Mouse (Mus musculus) CH12.LX (cell line): ENCODE measurements around the gene Alcam. TPM values are rescaled to one million over a fixed set of nuclear protein-coding genes. Genes with fewer than 3 reads are reported as not detected.

ENCODE experiments used
- DNase-seq: peaks from one replicate; pipeline ENCODE4 v3.0.0-alpha.2; 2013; ENCODE audit errors: extremely low read depth
- H3K27ac ChIP-seq: 2 replicates; pipeline ENCODE4 v1.5.1; 2012; ENCODE audit warnings: low read depth, mild to moderate bottlenecking, control low read depth, moderate library complexity; ENCODE audit not compliant: insufficient read depth
- H3K27me3 ChIP-seq: replicated peaks from 2 replicates; pipeline ENCODE3; 2012; ENCODE audit warnings: inconsistent platforms
- H3K36me3 ChIP-seq, 2 experiments: replicated peaks in 1 of 2; 2 replicates each; pipeline versions ENCODE3 to v1.6.1; 2012; ENCODE audit warnings: inconsistent platforms in 1 of 2, low read length in 1 of 2, mild to moderate bottlenecking in 1 of 2, mixed read lengths in 1 of 2, moderate library complexity in 1 of 2; ENCODE audit not compliant: control insufficient read depth in 1 of 2, insufficient read depth in 1 of 2
- H3K4me1 ChIP-seq, 2 experiments: 2 replicates each; pipeline ENCODE4 v1.6.1; 2012; ENCODE audit warnings: inconsistent platforms in 1 of 2, moderate library complexity in 1 of 2; ENCODE audit not compliant: insufficient read depth in 2 of 2, control insufficient read depth in 1 of 2
- H3K4me2 ChIP-seq: 2 replicates; pipeline ENCODE4 v1.6.1; 2012; ENCODE audit warnings: low read depth, mild to moderate bottlenecking, control low read depth; ENCODE audit not compliant: poor library complexity, insufficient read depth, severe bottlenecking
- H3K4me3 ChIP-seq, 3 experiments: fragments of 150-350 bp in 1 of 3; sonication (generic) in 1 of 3; replicated peaks in 1 of 3; 2 replicates each; pipeline versions ENCODE3 to v1.5.1; 2011 to 2012; ENCODE audit warnings: low read depth in 2 of 3, low read length in 2 of 3, mild to moderate bottlenecking in 2 of 3, moderate library complexity in 2 of 3, control low read depth in 1 of 3, improper control_type of control experiment in 1 of 3, inconsistent platforms in 1 of 3, mixed read lengths in 1 of 3; ENCODE audit not compliant: poor library complexity in 1 of 3
- H3K79me2 ChIP-seq: replicated peaks from 2 replicates; pipeline ENCODE4 v1.6.1; 2012; ENCODE audit warnings: mild to moderate bottlenecking, moderate library complexity; ENCODE audit not compliant: control insufficient read depth, poor library complexity, insufficient read depth, severe bottlenecking; ENCODE audit errors: extremely low read depth
- H3K9ac ChIP-seq: 2 replicates; pipeline ENCODE4 v1.6.1; 2012; ENCODE audit warnings: low read depth, mild to moderate bottlenecking, control low read depth, moderate library complexity; ENCODE audit not compliant: insufficient read depth
- H3K9me3 ChIP-seq: replicated peaks from 2 replicates; pipeline ENCODE3; 2012; ENCODE audit warnings: low read length, inconsistent platforms, mixed read lengths
- BHLHE40 ChIP-seq: IDR thresholded peaks from 2 replicates; pipeline ENCODE4 v1.6.1; 2011; ENCODE audit warnings: mild to moderate bottlenecking, low read depth, low read length, improper control_type of control experiment
- CHD1 ChIP-seq: IDR thresholded peaks from 2 replicates; pipeline ENCODE4 v1.6.1; 2012; ENCODE audit warnings: low read depth, low read length, improper control_type of control experiment, inconsistent platforms
- CHD2 ChIP-seq: IDR thresholded peaks from 2 replicates; pipeline ENCODE4 v1.6.1; 2011; ENCODE audit warnings: low read length, improper control_type of control experiment
- CTCF ChIP-seq, 2 experiments: IDR thresholded peaks in 1 of 2; conservative IDR thresholded peaks in 1 of 2; 2 replicates each; pipeline ENCODE4 v1.5.1; 2011 to 2012; ENCODE audit warnings: low read depth in 2 of 2, low read length in 2 of 2, improper control_type of control experiment in 1 of 2, inconsistent platforms in 1 of 2, mild to moderate bottlenecking in 1 of 2, moderate library complexity in 1 of 2
- E2F4 ChIP-seq: IDR thresholded peaks from 2 replicates; pipeline ENCODE4 v1.6.1; 2011; ENCODE audit warnings: low read depth, low read length, improper control_type of control experiment; ENCODE audit not compliant: insufficient replicate concordance
- ELF1 ChIP-seq: IDR thresholded peaks from 2 replicates; pipeline ENCODE4 v1.6.1; 2014; ENCODE audit warnings: low read depth, mild to moderate bottlenecking, inconsistent platforms, low read length, improper control_type of control experiment
- GABPA ChIP-seq: IDR thresholded peaks from 2 replicates; pipeline ENCODE4 v1.6.1; 2012; ENCODE audit warnings: low read depth, low read length, improper control_type of control experiment, inconsistent platforms; ENCODE audit not compliant: insufficient replicate concordance
- IRF4 ChIP-seq: IDR thresholded peaks from 2 replicates; pipeline ENCODE4 v1.6.1; 2014; ENCODE audit warnings: low read depth, mild to moderate bottlenecking, inconsistent platforms, low read length, improper control_type of control experiment
- JUN ChIP-seq: IDR thresholded peaks from 2 replicates; pipeline ENCODE4 v1.6.1; 2011; ENCODE audit warnings: low read depth, mild to moderate bottlenecking, low read length, improper control_type of control experiment, moderate library complexity; ENCODE audit not compliant: insufficient read depth
- KAT2A ChIP-seq: IDR thresholded peaks from 2 replicates; pipeline ENCODE4 v1.6.1; 2012; ENCODE audit warnings: low read length, improper control_type of control experiment, inconsistent platforms; ENCODE audit not compliant: insufficient replicate concordance
- MAX ChIP-seq: IDR thresholded peaks from 2 replicates; pipeline ENCODE4 v1.6.1; 2011; ENCODE audit warnings: low read length, improper control_type of control experiment
- MXI1 ChIP-seq: IDR thresholded peaks from 2 replicates; pipeline ENCODE4 v1.6.1; 2011; ENCODE audit warnings: mild to moderate bottlenecking, low read depth, low read length, improper control_type of control experiment
- MYC ChIP-seq: IDR thresholded peaks from 2 replicates; pipeline ENCODE4 v1.6.1; 2011; ENCODE audit warnings: low read depth, mild to moderate bottlenecking, improper control_type of control experiment, low read length
- NRF1 ChIP-seq: IDR thresholded peaks from 2 replicates; pipeline ENCODE4 v1.6.1; 2014; ENCODE audit warnings: low read depth, mild to moderate bottlenecking, inconsistent platforms, low read length, improper control_type of control experiment, moderate library complexity
- POLR2AphosphoS2 ChIP-seq: IDR thresholded peaks from 2 replicates; pipeline ENCODE4 v1.6.1; 2011; ENCODE audit warnings: low read depth, low read length, improper control_type of control experiment
- RAD21 ChIP-seq: IDR thresholded peaks from 2 replicates; pipeline ENCODE4 v1.6.1; 2011; ENCODE audit warnings: low read depth, mild to moderate bottlenecking, low read length, improper control_type of control experiment, moderate library complexity
- SIN3A ChIP-seq: IDR thresholded peaks from 2 replicates; pipeline ENCODE4 v1.6.1; 2012; ENCODE audit warnings: low read length, improper control_type of control experiment, inconsistent platforms
- SMC3 ChIP-seq: IDR thresholded peaks from 2 replicates; pipeline ENCODE4 v1.6.1; 2011; ENCODE audit warnings: low read depth, low read length, improper control_type of control experiment
- USF2 ChIP-seq: conservative IDR thresholded peaks from 2 replicates; pipeline ENCODE4 v1.6.1; 2011; ENCODE audit warnings: low read depth, low read length, improper control_type of control experiment
- ZKSCAN1 ChIP-seq: IDR thresholded peaks from 2 replicates; pipeline ENCODE4 v1.6.1; 2012; ENCODE audit warnings: low read depth, inconsistent platforms, low read length, improper control_type of control experiment, borderline replicate concordance
- ZMIZ1 ChIP-seq: IDR thresholded peaks from 2 replicates; pipeline ENCODE4 v1.6.1; 2012; ENCODE audit warnings: low read depth, mild to moderate bottlenecking, inconsistent platforms, low read length, improper control_type of control experiment
- dilution Hi-C: fragments of 300-500 bp; cut with MboI; formaldehyde crosslinking; loops from 2 replicates; pipeline ENCODE4 v1.14.3; 2020; ENCODE audit warnings: low sequenced_read_pairs; ENCODE audit not compliant: extremely low pct_unique_long_range_greater_than_20kb, extremely low pct_ligation_motif_present
- in situ Hi-C: fragments of 300-500 bp; cut with MboI; formaldehyde crosslinking; loops from 3 replicates; pipeline ENCODE4 v1.14.3; 2019; ENCODE audit warnings: low sequenced_read_pairs, low pct_ligation_motif_present, low pct_unique_long_range_greater_than_20kb, mixed read lengths
- polyA plus RNA-seq: library from polyadenylated mRNA; unstranded; fragments of >175 nt; gene quantifications from 2 replicates; pipeline ENCODE4 v1.2.1, GENCODE M21; 2012; ENCODE audit warnings: low read depth; ENCODE audit not compliant: insufficient read length
- total RNA-seq, 2 experiments: library from RNA; depleted of rRNA; stranded (reverse); fragments of 300-350 nt in 1 of 2; fragments of >200 nt in 1 of 2; gene quantifications; 2 replicates each; pipeline ENCODE4 v1.2.3; 2012 to 2014

Alcam gene
- total and polyA plus RNA-seq, 3 experiments: 26.3 to 56.7 (median 54.6) TPM

DNA sequence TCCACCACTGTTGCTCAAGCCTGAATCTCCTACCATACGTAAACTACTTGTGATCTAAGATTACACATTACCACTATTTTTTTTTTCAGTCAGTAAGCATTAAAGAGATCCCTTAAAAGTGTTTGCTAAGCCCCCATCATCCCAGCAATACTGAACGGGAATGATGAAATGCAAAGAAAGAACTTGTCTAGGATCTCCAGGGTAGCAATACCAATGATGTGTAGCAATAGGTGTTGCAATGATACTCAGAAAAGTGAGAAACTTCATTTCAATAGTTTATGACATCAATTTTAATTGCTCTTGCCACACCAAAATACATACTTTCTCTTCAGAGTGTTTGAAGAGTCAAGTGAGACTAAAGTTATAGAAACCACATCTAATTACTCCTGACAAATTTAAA is 81.9 kb downstream of the Alcam start:
- Histone ChIP-seq H3K27ac (no peak overlapping the region), H3K79me2 (peaks cover 2% of the 10 kb centered on the region), H3K27me3 (no peaks in the 10 kb centered on the region), H3K36me3 (no peaks in the 10 kb centered on the region), H3K9me3 (no peaks in the 10 kb centered on the region), H3K4me2 (no peak overlapping the region), H3K4me1 (peaks cover 0 to 5% of the 10 kb centered on the region in 2 experiments; a peak in 2 of 4 replicates), H3K4me3 (no peak overlapping the region), H3K9ac (no peak overlapping the region)
- in situ Hi-C loops (no loop called here), dilution Hi-C loops (no loop called here)
- TF ChIP-seq JUN: no peak
- no peak for TF ChIP-seq E2F4
- TF ChIP-seq NRF1: no peak
- TF ChIP-seq USF2: no peak
- no peak for TF ChIP-seq POLR2AphosphoS2
- TF ChIP-seq CHD2: no peak
- TF ChIP-seq SIN3A: no peak
- TF ChIP-seq IRF4: no peak
- TF ChIP-seq KAT2A: no peak
- TF ChIP-seq MXI1: no peak
- TF ChIP-seq ZKSCAN1: no peak
- TF ChIP-seq ELF1: no peak
- TF ChIP-seq CTCF (conservative IDR thresholded peaks at IDR 0.05 in 1 of 2, IDR thresholded peaks at IDR 0.05 in 1 of 2; ENCODE audit: low read depth in 2 of 2, low read length in 2 of 2): no peak
- no peak for TF ChIP-seq CHD1
- no peak for TF ChIP-seq RAD21
- no peak for TF ChIP-seq SMC3
- TF ChIP-seq MAX: no peak
- DNase-seq: no peak

GRCm38 (mm10) chr16:52368521-52368920 is 85.4 kb downstream of the Alcam start:
- Histone ChIP-seq H3K9ac (no peak overlapping the region), H3K27me3 (no peaks in the 10 kb centered on the region), H3K79me2 (peaks cover 4% of the 10 kb centered on the region), H3K4me2 (no peak overlapping the region), H3K4me1 (no peaks in the 10 kb centered on the region), H3K27ac (no peak overlapping the region), H3K9me3 (peaks cover 2% of the 10 kb centered on the region), H3K36me3 (no peaks in the 10 kb centered on the region), H3K4me3 (no peak overlapping the region)
- dilution Hi-C loops: no loop called here
- no peak for DNase-seq
- TF ChIP-seq ZMIZ1: no peak
- no peak for TF ChIP-seq GABPA
- no peak for TF ChIP-seq BHLHE40
- TF ChIP-seq SMC3: no peak
- TF ChIP-seq MYC: no peak
- TF ChIP-seq MXI1: no peak
- TF ChIP-seq E2F4: no peak
- in situ Hi-C loops: no loop called here
